Mouse (Mus musculus) liver, adult 2 months (tissue): ENCODE measurements at regions not wholly inside any gene's neighbourhood (a gene's known extent, or its start where the extent isn't known, plus 50 kb on each side); places are given as distances from the start of the nearest gene placed in this dataset.

ENCODE experiments used
- CTCF ChIP-seq: fragments of 200-500 bp; IDR thresholded peaks from 2 replicates; pipeline ENCODE4 v1.5.1; 2011; ENCODE audit warnings: low read depth, low read length, control low read depth
- POLR2A ChIP-seq: fragments of 200-500 bp; IDR thresholded peaks from 2 replicates; pipeline ENCODE4 v1.6.1; 2011; ENCODE audit warnings: low read length, control low read depth; ENCODE audit not compliant: insufficient read depth; ENCODE audit errors: extremely low read depth

DNA sequence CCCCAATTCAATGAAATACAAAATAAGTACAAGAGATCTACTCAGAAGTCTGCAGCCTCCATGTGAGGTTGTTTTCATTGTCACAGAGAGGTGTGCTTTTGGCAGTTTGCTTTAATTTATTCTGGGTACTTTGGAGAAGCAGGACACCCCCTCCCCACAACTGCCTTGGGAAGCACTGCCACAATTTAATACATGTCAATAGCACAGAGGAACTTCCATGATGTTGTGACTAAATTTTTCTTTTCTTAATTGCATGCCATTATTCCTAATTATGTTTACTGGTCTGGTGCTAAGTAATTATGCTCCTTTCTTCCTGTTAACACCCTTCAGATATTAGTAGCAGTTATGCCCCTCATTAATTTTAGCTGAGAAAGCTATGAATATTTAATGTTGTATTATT lies 906.4 kb upstream of the B3galt2 start:
- TF ChIP-seq CTCF = no peak
- TF ChIP-seq POLR2A = no peak
